Mouse (Mus musculus) CH12.LX (cell line): ENCODE results near the gene Cda. TPM values are rescaled to one million over a fixed set of nuclear protein-coding genes. Genes with fewer than 3 reads are reported as not detected.

Experiments used
- DNase-seq: peaks from one replicate; pipeline ENCODE4 v3.0.0-alpha.2; 2013; ENCODE audit errors: extremely low read depth
- H3K27ac ChIP-seq: 2 replicates; pipeline ENCODE4 v1.5.1; 2012; ENCODE audit warnings: low read depth, mild to moderate bottlenecking, control low read depth, moderate library complexity; ENCODE audit not compliant: insufficient read depth
- H3K27me3 ChIP-seq: replicated peaks from 2 replicates; pipeline ENCODE3; 2012; ENCODE audit warnings: inconsistent platforms
- H3K36me3 ChIP-seq, 2 experiments: replicated peaks in 1 of 2; 2 replicates each; pipeline versions ENCODE3 to v1.6.1; 2012; ENCODE audit warnings: inconsistent platforms in 1 of 2, low read length in 1 of 2, mild to moderate bottlenecking in 1 of 2, mixed read lengths in 1 of 2, moderate library complexity in 1 of 2; ENCODE audit not compliant: control insufficient read depth in 1 of 2, insufficient read depth in 1 of 2
- H3K4me1 ChIP-seq, 2 experiments: 2 replicates each; pipeline ENCODE4 v1.6.1; 2012; ENCODE audit warnings: inconsistent platforms in 1 of 2, moderate library complexity in 1 of 2; ENCODE audit not compliant: insufficient read depth in 2 of 2, control insufficient read depth in 1 of 2
- H3K4me2 ChIP-seq: 2 replicates; pipeline ENCODE4 v1.6.1; 2012; ENCODE audit warnings: low read depth, mild to moderate bottlenecking, control low read depth; ENCODE audit not compliant: poor library complexity, insufficient read depth, severe bottlenecking
- H3K4me3 ChIP-seq, 3 experiments: fragments of 150-350 bp in 1 of 3; sonication (generic) in 1 of 3; replicated peaks in 1 of 3; 2 replicates each; pipeline versions ENCODE3 to v1.5.1; 2011 to 2012; ENCODE audit warnings: low read depth in 2 of 3, low read length in 2 of 3, mild to moderate bottlenecking in 2 of 3, moderate library complexity in 2 of 3, control low read depth in 1 of 3, improper control_type of control experiment in 1 of 3, inconsistent platforms in 1 of 3, mixed read lengths in 1 of 3; ENCODE audit not compliant: poor library complexity in 1 of 3
- H3K79me2 ChIP-seq: replicated peaks from 2 replicates; pipeline ENCODE4 v1.6.1; 2012; ENCODE audit warnings: mild to moderate bottlenecking, moderate library complexity; ENCODE audit not compliant: control insufficient read depth, poor library complexity, insufficient read depth, severe bottlenecking; ENCODE audit errors: extremely low read depth
- H3K9ac ChIP-seq: 2 replicates; pipeline ENCODE4 v1.6.1; 2012; ENCODE audit warnings: low read depth, mild to moderate bottlenecking, control low read depth, moderate library complexity; ENCODE audit not compliant: insufficient read depth
- H3K9me3 ChIP-seq: replicated peaks from 2 replicates; pipeline ENCODE3; 2012; ENCODE audit warnings: low read length, inconsistent platforms, mixed read lengths
- BHLHE40 ChIP-seq: IDR thresholded peaks from 2 replicates; pipeline ENCODE4 v1.6.1; 2011; ENCODE audit warnings: mild to moderate bottlenecking, low read depth, low read length, improper control_type of control experiment
- CHD1 ChIP-seq: IDR thresholded peaks from 2 replicates; pipeline ENCODE4 v1.6.1; 2012; ENCODE audit warnings: low read depth, low read length, improper control_type of control experiment, inconsistent platforms
- CHD2 ChIP-seq: IDR thresholded peaks from 2 replicates; pipeline ENCODE4 v1.6.1; 2011; ENCODE audit warnings: low read length, improper control_type of control experiment
- CTCF ChIP-seq, 2 experiments: IDR thresholded peaks in 1 of 2; conservative IDR thresholded peaks in 1 of 2; 2 replicates each; pipeline ENCODE4 v1.5.1; 2011 to 2012; ENCODE audit warnings: low read depth in 2 of 2, low read length in 2 of 2, improper control_type of control experiment in 1 of 2, inconsistent platforms in 1 of 2, mild to moderate bottlenecking in 1 of 2, moderate library complexity in 1 of 2
- E2F4 ChIP-seq: IDR thresholded peaks from 2 replicates; pipeline ENCODE4 v1.6.1; 2011; ENCODE audit warnings: low read depth, low read length, improper control_type of control experiment; ENCODE audit not compliant: insufficient replicate concordance
- ELF1 ChIP-seq: IDR thresholded peaks from 2 replicates; pipeline ENCODE4 v1.6.1; 2014; ENCODE audit warnings: low read depth, mild to moderate bottlenecking, inconsistent platforms, low read length, improper control_type of control experiment
- EP300 ChIP-seq: IDR thresholded peaks from 2 replicates; pipeline ENCODE4 v1.6.1; 2011; ENCODE audit warnings: low read length, improper control_type of control experiment
- ETS1 ChIP-seq: conservative IDR thresholded peaks from 2 replicates; pipeline ENCODE4 v1.6.1; 2012; ENCODE audit warnings: low read depth, mild to moderate bottlenecking, inconsistent platforms, low read length, improper control_type of control experiment, moderate library complexity
- GABPA ChIP-seq: IDR thresholded peaks from 2 replicates; pipeline ENCODE4 v1.6.1; 2012; ENCODE audit warnings: low read depth, low read length, improper control_type of control experiment, inconsistent platforms; ENCODE audit not compliant: insufficient replicate concordance
- HCFC1 ChIP-seq: IDR thresholded peaks from 2 replicates; pipeline ENCODE4 v1.6.1; 2012; ENCODE audit warnings: low read depth, mild to moderate bottlenecking, inconsistent platforms, low read length, improper control_type of control experiment
- IRF4 ChIP-seq: IDR thresholded peaks from 2 replicates; pipeline ENCODE4 v1.6.1; 2014; ENCODE audit warnings: low read depth, mild to moderate bottlenecking, inconsistent platforms, low read length, improper control_type of control experiment
- JUN ChIP-seq: IDR thresholded peaks from 2 replicates; pipeline ENCODE4 v1.6.1; 2011; ENCODE audit warnings: low read depth, mild to moderate bottlenecking, low read length, improper control_type of control experiment, moderate library complexity; ENCODE audit not compliant: insufficient read depth
- JUND ChIP-seq: conservative IDR thresholded peaks from 2 replicates; pipeline ENCODE4 v1.6.1; 2011; ENCODE audit warnings: low read depth, low read length, improper control_type of control experiment
- KAT2A ChIP-seq: IDR thresholded peaks from 2 replicates; pipeline ENCODE4 v1.6.1; 2012; ENCODE audit warnings: low read length, improper control_type of control experiment, inconsistent platforms; ENCODE audit not compliant: insufficient replicate concordance
- MAFK ChIP-seq: IDR thresholded peaks from 2 replicates; pipeline ENCODE4 v1.6.1; 2011; ENCODE audit warnings: low read length, improper control_type of control experiment; ENCODE audit not compliant: insufficient replicate concordance
- MAX ChIP-seq: IDR thresholded peaks from 2 replicates; pipeline ENCODE4 v1.6.1; 2011; ENCODE audit warnings: low read length, improper control_type of control experiment
- MAZ ChIP-seq: IDR thresholded peaks from 2 replicates; pipeline ENCODE4 v1.6.1; 2012; ENCODE audit warnings: low read depth, mild to moderate bottlenecking, inconsistent platforms, low read length, improper control_type of control experiment, moderate library complexity
- MEF2A ChIP-seq: IDR thresholded peaks from 2 replicates; pipeline ENCODE4 v1.6.1; 2014; ENCODE audit warnings: low read depth, mild to moderate bottlenecking, inconsistent platforms, low read length, improper control_type of control experiment, borderline replicate concordance
- MXI1 ChIP-seq: IDR thresholded peaks from 2 replicates; pipeline ENCODE4 v1.6.1; 2011; ENCODE audit warnings: mild to moderate bottlenecking, low read depth, low read length, improper control_type of control experiment
- MYC ChIP-seq: IDR thresholded peaks from 2 replicates; pipeline ENCODE4 v1.6.1; 2011; ENCODE audit warnings: low read depth, mild to moderate bottlenecking, improper control_type of control experiment, low read length
- NELFE ChIP-seq: IDR thresholded peaks from 2 replicates; pipeline ENCODE4 v1.6.1; 2011; ENCODE audit warnings: low read depth, low read length, improper control_type of control experiment
- NRF1 ChIP-seq: IDR thresholded peaks from 2 replicates; pipeline ENCODE4 v1.6.1; 2014; ENCODE audit warnings: low read depth, mild to moderate bottlenecking, inconsistent platforms, low read length, improper control_type of control experiment, moderate library complexity
- PAX5 ChIP-seq: IDR thresholded peaks from 2 replicates; pipeline ENCODE4 v1.6.1; 2012; ENCODE audit warnings: low read length, inconsistent platforms, mixed read lengths
- POLR2A ChIP-seq: IDR thresholded peaks from 2 replicates; pipeline ENCODE4 v1.6.1; 2011; ENCODE audit warnings: low read depth, mild to moderate bottlenecking, improper control_type of control experiment, low read length
- POLR2AphosphoS2 ChIP-seq: IDR thresholded peaks from 2 replicates; pipeline ENCODE4 v1.6.1; 2011; ENCODE audit warnings: low read depth, low read length, improper control_type of control experiment
- RAD21 ChIP-seq: IDR thresholded peaks from 2 replicates; pipeline ENCODE4 v1.6.1; 2011; ENCODE audit warnings: low read depth, mild to moderate bottlenecking, low read length, improper control_type of control experiment, moderate library complexity
- RCOR1 ChIP-seq: conservative IDR thresholded peaks from 2 replicates; pipeline ENCODE4 v1.6.1; 2012; ENCODE audit warnings: low read depth, mild to moderate bottlenecking, inconsistent platforms, low read length, improper control_type of control experiment
- SIN3A ChIP-seq: IDR thresholded peaks from 2 replicates; pipeline ENCODE4 v1.6.1; 2012; ENCODE audit warnings: low read length, improper control_type of control experiment, inconsistent platforms
- SMC3 ChIP-seq: IDR thresholded peaks from 2 replicates; pipeline ENCODE4 v1.6.1; 2011; ENCODE audit warnings: low read depth, low read length, improper control_type of control experiment
- TBP ChIP-seq: conservative IDR thresholded peaks from 2 replicates; pipeline ENCODE4 v1.6.1; 2011; ENCODE audit warnings: low read depth, low read length, improper control_type of control experiment
- TCF12 ChIP-seq: IDR thresholded peaks from 2 replicates; pipeline ENCODE4 v1.6.1; 2014; ENCODE audit warnings: low read depth, mild to moderate bottlenecking, inconsistent platforms, low read length, improper control_type of control experiment
- UBTF ChIP-seq: IDR thresholded peaks from 2 replicates; pipeline ENCODE4 v1.6.1; 2012; ENCODE audit warnings: low read depth, mild to moderate bottlenecking, inconsistent platforms, low read length, improper control_type of control experiment, moderate library complexity
- USF1 ChIP-seq: IDR thresholded peaks from 2 replicates; pipeline ENCODE4 v1.6.1; 2014; ENCODE audit warnings: low read depth, mild to moderate bottlenecking, inconsistent platforms, low read length, improper control_type of control experiment
- USF2 ChIP-seq: conservative IDR thresholded peaks from 2 replicates; pipeline ENCODE4 v1.6.1; 2011; ENCODE audit warnings: low read depth, low read length, improper control_type of control experiment
- ZC3H11A ChIP-seq: IDR thresholded peaks from 2 replicates; pipeline ENCODE4 v1.6.1; 2012; ENCODE audit warnings: low read depth, mild to moderate bottlenecking, inconsistent platforms, low read length, improper control_type of control experiment
- ZKSCAN1 ChIP-seq: IDR thresholded peaks from 2 replicates; pipeline ENCODE4 v1.6.1; 2012; ENCODE audit warnings: low read depth, inconsistent platforms, low read length, improper control_type of control experiment, borderline replicate concordance
- ZMIZ1 ChIP-seq: IDR thresholded peaks from 2 replicates; pipeline ENCODE4 v1.6.1; 2012; ENCODE audit warnings: low read depth, mild to moderate bottlenecking, inconsistent platforms, low read length, improper control_type of control experiment
- ZNF384 ChIP-seq: IDR thresholded peaks from 2 replicates; pipeline ENCODE4 v1.6.1; 2012; ENCODE audit warnings: low read depth, low read length, improper control_type of control experiment, inconsistent platforms
- dilution Hi-C: fragments of 300-500 bp; cut with MboI; formaldehyde crosslinking; loops from 2 replicates; pipeline ENCODE4 v1.14.3; 2020; ENCODE audit warnings: low sequenced_read_pairs; ENCODE audit not compliant: extremely low pct_unique_long_range_greater_than_20kb, extremely low pct_ligation_motif_present
- in situ Hi-C: fragments of 300-500 bp; cut with MboI; formaldehyde crosslinking; loops from 3 replicates; pipeline ENCODE4 v1.14.3; 2019; ENCODE audit warnings: low sequenced_read_pairs, low pct_ligation_motif_present, low pct_unique_long_range_greater_than_20kb, mixed read lengths
- polyA plus RNA-seq: library from polyadenylated mRNA; unstranded; fragments of >175 nt; gene quantifications from 2 replicates; pipeline ENCODE4 v1.2.1, GENCODE M21; 2012; ENCODE audit warnings: low read depth; ENCODE audit not compliant: insufficient read length
- total RNA-seq, 2 experiments: library from RNA; depleted of rRNA; stranded (reverse); fragments of 300-350 nt in 1 of 2; fragments of >200 nt in 1 of 2; gene quantifications; 2 replicates each; pipeline ENCODE4 v1.2.3; 2012 to 2014

Cda gene
- total and polyA plus RNA-seq, 3 experiments = not detected

GRCm38 (mm10) chr4:138326077-138326695, 41.6 kb downstream of the Cda start, which contains the start of gene Pink1:
Gene Pink1, minus strand, starts transcription at chr4:138326307.
- H3K36me3 ChIP-seq = no peaks in the 10 kb centered on the region
- peak; percentile 76 for DNase-seq
- peak within 1 kb of the TSS; percentile 53 to 72 (median 70) for H3K4me3 ChIP-seq
- H3K27me3 ChIP-seq = peaks cover 26% of the 10 kb centered on the region
- H3K9me3 ChIP-seq = peaks cover 12% of the 10 kb centered on the region
- TF ChIP-seq JUND = no peak
- TF ChIP-seq KAT2A = no peak
- TF ChIP-seq BHLHE40 = peak; percentile 23; the same call in 1 of the 2 replicates
- TF ChIP-seq GABPA = no peak
- TF ChIP-seq EP300 = peak; percentile 25; the same call in 1 of the 2 replicates
- no peak for TF ChIP-seq ZKSCAN1
- TF ChIP-seq MAX = 0 out of 2 replicates have a peak, but pooled peaks have one; percentile 50
- TF ChIP-seq RCOR1 = no peak
- TF ChIP-seq MAFK = no peak
- no peak for TF ChIP-seq CHD2
- TF ChIP-seq ZNF384 = no peak
- TF ChIP-seq NRF1 = peak; percentile 93
- TF ChIP-seq USF1 = no peak
- TF ChIP-seq CHD1 = no peak
- no peak; the same call in 1 of the 2 replicates for TF ChIP-seq MEF2A
- TF ChIP-seq POLR2A = 0 out of 2 replicates have a peak, but pooled peaks have one; percentile 12
- TF ChIP-seq E2F4 = no peak
- TF ChIP-seq MAZ = peak; percentile 76; the same call in 1 of the 2 replicates
- TF ChIP-seq TCF12 = 0 out of 2 replicates have a peak, but pooled peaks have one; percentile 36
- no peak for TF ChIP-seq JUN
- TF ChIP-seq TBP = no peak
- peak; percentile 76 for TF ChIP-seq RAD21
- peak; percentile 62; the same call in 1 of the 2 replicates for TF ChIP-seq SIN3A
- peak; percentile 43; the same call in 1 of the 2 replicates for TF ChIP-seq HCFC1
- TF ChIP-seq POLR2AphosphoS2 = no peak
- no peak for TF ChIP-seq MYC
- TF ChIP-seq ETS1 = no peak
- TF ChIP-seq UBTF = no peak
- peak; percentile 41; the same call in 1 of the 2 replicates for TF ChIP-seq ELF1
- TF ChIP-seq PAX5 = no peak
- peak; percentile 56 for TF ChIP-seq SMC3
- TF ChIP-seq ZMIZ1 = no peak
- 0 out of 2 replicates have a peak, but pooled peaks have one; percentile 2 for TF ChIP-seq ZC3H11A
- TF ChIP-seq USF2 = no peak
- peak; percentile 47 for TF ChIP-seq MXI1
- TF ChIP-seq IRF4 = 0 out of 2 replicates have a peak, but pooled peaks have one; percentile 22
- TF ChIP-seq NELFE = peak; percentile 67; the same call in 1 of the 2 replicates
- peak; percentile 51 to 92; a peak in 3 of 4 replicates for TF ChIP-seq CTCF (conservative IDR thresholded peaks at IDR 0.05 in 1 of 2, IDR thresholded peaks at IDR 0.05 in 1 of 2; ENCODE audit: low read depth in 2 of 2, low read length in 2 of 2)
- TF ChIP-seq, all 38 proteins: peak for 17
- Histone ChIP-seq H3K4me1 (peaks cover 0 to 6% of the 10 kb centered on the region in 2 experiments; a peak in 2 of 4 replicates), H3K27ac (peak within 1 kb of the TSS; percentile 58), H3K9ac (peak within 1 kb of the TSS; percentile 68), H3K4me2 (peak within 1 kb of the TSS; percentile 40; the same call in 1 of the 2 replicates), H3K79me2 (no peaks in the 10 kb centered on the region)
- dilution Hi-C loops = no loop called here
- in situ Hi-C loops = loop anchor here (10.0 kb wide), 1 partner anchor 49 kb away; no protein-coding TSS in a partner anchor
